Mouse (Mus musculus): ENCODE data around the gene Nxpe4.

DNA sequence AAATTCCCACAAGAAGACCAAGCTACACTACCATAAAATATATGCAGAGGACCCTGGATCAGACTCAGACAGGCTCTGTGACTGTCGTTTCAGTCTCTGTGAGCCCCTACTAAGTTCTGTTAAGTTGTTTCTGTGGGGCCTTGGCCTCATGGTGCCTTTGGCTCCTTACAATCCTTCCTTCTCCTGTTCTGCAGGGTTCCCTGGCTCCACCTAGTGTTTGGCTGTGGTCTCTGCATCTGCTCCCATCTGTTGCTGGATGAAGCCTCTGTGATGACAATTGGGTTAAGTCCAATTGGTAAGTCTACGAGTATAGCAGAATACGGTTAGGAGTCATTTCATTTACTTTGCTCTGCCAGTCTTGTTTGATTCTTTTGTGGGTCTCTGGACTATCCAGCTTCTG lies 193.0 kb downstream of the Nxpe4 start:
- TF ChIP-seq EP300 (IDR thresholded peaks at IDR 0.05; ENCODE audit: low read length): no peak
- peak; percentile 74 to 89 for TF ChIP-seq CTCF (conservative IDR thresholded peaks at IDR 0.05 in 1 of 2, IDR thresholded peaks at IDR 0.05 in 1 of 2; ENCODE audit: low read depth in 2 of 2, low read length in 2 of 2)
- no peak for TF ChIP-seq MAFK (IDR thresholded peaks at IDR 0.05; ENCODE audit: insufficient replicate concordance, low read length)
- TF ChIP-seq POLR2A (IDR thresholded peaks at IDR 0.05; ENCODE audit: low read depth, low read length): no peak

Data from CH12.LX (cell line).